ENCODE assay signal across 12 mouse cellular contexts in genomic region chr11:114736111-114736510, GRCm38 (mm10). TPM values are rescaled to one million over a fixed set of nuclear protein-coding genes. Genes with fewer than 3 reads are reported as not detected.
DNase-seq lines count a peak whose midpoint lies in the region; ATAC-seq and TF ChIP-seq lines count a peak whose summit lies in the region.
"Had no signal": no experiment of that assay in that cellular context is flagged by ENCODE, and none has a peak within 500 bp of the region (broad histone marks: within the 10 kb centered on the region; RNA-seq: fewer than 3 reads in every experiment).

No protein-coding gene starts in this region.

- POLR2A ChIA-PET in Patski (lab: Charles Lee) = no interaction called here

- no peak overlapping the region for H3K9ac ChIP-seq in intestine, postnatal 0 days (ENCODE audit: low read depth, low read length)
- H3K9ac ChIP-seq in intestine, embryonic 16.5 days (ENCODE audit: low read depth, low read length) = no peak overlapping the region
- no peak overlapping the region for H3K9ac ChIP-seq in forebrain, embryonic 12.5 days
- H3K9ac ChIP-seq: hindbrain, embryonic 13.5 days had no signal

- H3K9me3 ChIP-seq in intestine, postnatal 0 days (ENCODE audit: control insufficient read depth) = no peaks in the 10 kb centered on the region
- no peaks in the 10 kb centered on the region for H3K9me3 ChIP-seq in intestine, embryonic 16.5 days (ENCODE audit: control insufficient read depth, low read length)
- no peaks in the 10 kb centered on the region for H3K9me3 ChIP-seq in forebrain, embryonic 12.5 days
- H3K9me3 ChIP-seq: embryonic facial prominence, embryonic 10.5 days; heart, embryonic 10.5 days; hindbrain, embryonic 13.5 days had no signal

- DNase-seq in 3T3-L1 (ENCODE audit: low read depth, low spot score) (peak; percentile 61), A20 (ENCODE audit: low read depth, low spot score) (peak; percentile 43), Patski (ENCODE audit: low read depth, low spot score) (no peak)
- DNase-seq in ovary, postnatal 10 days (ENCODE audit: low spot score) = no peak
- DNase-seq: heart, adult 11 months had no signal

- in situ Hi-C loops in Patski (cut with MboI; ENCODE audit: low pct_unique_long_range_greater_than_20kb) = no loop called here

- no peaks in the 10 kb centered on the region for H3K27me3 ChIP-seq in intestine, postnatal 0 days (replicated peaks; ENCODE audit: control insufficient read depth, insufficient read depth, low read length)
- H3K27me3 ChIP-seq in intestine, embryonic 16.5 days (replicated peaks; ENCODE audit: control insufficient read depth, insufficient read depth, low read length) = 0 out of 2 replicates have a peak, but pooled peaks cover 2% of the 10 kb centered on the region
- H3K27me3 ChIP-seq in Patski = no peaks in the 10 kb centered on the region
- peaks cover 9% of the 10 kb centered on the region for H3K27me3 ChIP-seq in forebrain, embryonic 12.5 days

- no peak overlapping the region for H3K4me2 ChIP-seq in intestine, postnatal 0 days (replicated peaks; ENCODE audit: low read depth)
- H3K4me2 ChIP-seq in intestine, embryonic 16.5 days (ENCODE audit: low read depth, low read length) = no peak overlapping the region
- H3K4me2 ChIP-seq in forebrain, embryonic 12.5 days = no peak overlapping the region
- H3K4me2 ChIP-seq: hindbrain, embryonic 13.5 days had no signal

- CTCF ChIA-PET in Patski (lab: Charles Lee) = interaction anchor here (0.8 to 2.6 kb wide), 7 partner anchors 8 to 147 kb away, joined by 3 to 9 read pairs (median 5); partner anchors contain the start of gene Dnaic2

- WGBS in intestine, postnatal 0 days = 89% methylated on average over 2 of the region's 2 CpGs
- 83% methylated on average over 2 of the region's 2 CpGs for WGBS in intestine, embryonic 16.5 days
- WGBS in forebrain, embryonic 12.5 days = 89% methylated on average over 2 of the region's 2 CpGs

- ATAC-seq in intestine, postnatal 0 days = no peak
- no peak for ATAC-seq in intestine, embryonic 16.5 days
- ATAC-seq in Patski = no peak
- no peak for ATAC-seq in forebrain, embryonic 12.5 days (ENCODE audit: low FRiP score)

- no peaks in the 10 kb centered on the region for H3K4me1 ChIP-seq in intestine, postnatal 0 days (replicated peaks; ENCODE audit: control insufficient read depth, insufficient read depth, low read length)
- no peaks in the 10 kb centered on the region for H3K4me1 ChIP-seq in intestine, embryonic 16.5 days (ENCODE audit: control insufficient read depth, insufficient read depth, low read length)
- peaks cover 14% of the 10 kb centered on the region for H3K4me1 ChIP-seq in forebrain, embryonic 12.5 days

- peak; percentile 19; the same call in 1 of the 2 replicates for TF ChIP-seq CTCF in intestine, postnatal 0 days (IDR thresholded peaks at IDR 0.05; ENCODE audit: low read depth)
- TF ChIP-seq CTCF in Patski (IDR thresholded peaks at IDR 0.05) = peak; percentile 19

- no peak overlapping the region for H3K27ac ChIP-seq in intestine, postnatal 0 days (ENCODE audit: low read depth, low read length)
- no peak overlapping the region for H3K27ac ChIP-seq in intestine, embryonic 16.5 days (ENCODE audit: low read length)
- no peak overlapping the region for H3K27ac ChIP-seq in forebrain, embryonic 12.5 days
- H3K27ac ChIP-seq: embryonic facial prominence, embryonic 10.5 days; heart, embryonic 10.5 days; hindbrain, embryonic 13.5 days had no signal

- H3K4me3 ChIP-seq in intestine, postnatal 0 days (ENCODE audit: low read depth, low read length) = no peak overlapping the region
- no peak overlapping the region for H3K4me3 ChIP-seq in intestine, embryonic 16.5 days (ENCODE audit: low read length)
- no peak overlapping the region for H3K4me3 ChIP-seq in forebrain, embryonic 12.5 days (replicated peaks)
- H3K4me3 ChIP-seq: embryonic facial prominence, embryonic 10.5 days; heart, embryonic 10.5 days; hindbrain, embryonic 13.5 days had no signal

- no peaks in the 10 kb centered on the region for H3K36me3 ChIP-seq in intestine, postnatal 0 days (ENCODE audit: control insufficient read depth, insufficient read depth)
- no peaks in the 10 kb centered on the region for H3K36me3 ChIP-seq in intestine, embryonic 16.5 days (ENCODE audit: control insufficient read depth, insufficient read depth, low read length)
- H3K36me3 ChIP-seq in forebrain, embryonic 12.5 days (replicated peaks) = no peaks in the 10 kb centered on the region
- H3K36me3 ChIP-seq: embryonic facial prominence, embryonic 10.5 days; heart, embryonic 10.5 days; hindbrain, embryonic 13.5 days had no signal

RNA-seq across cellular contexts. Expression of gene Dnaic2, which starts 8.9 kb away (rescaled TPM):
- polyA plus RNA-seq in intestine, postnatal 0 days (2015; fragmentation: Nextera tagmentation; extraction: Ambion mirVana) = 0.12 and 0.22 TPM in 2 replicates
- polyA plus RNA-seq in intestine, embryonic 16.5 days (2015; fragmentation: Nextera tagmentation; extraction: Ambion mirVana) = 0.39 and 0.50 TPM in 2 replicates
- polyA plus RNA-seq in Patski (2021) = 0.27 TPM
- polyA plus RNA-seq in forebrain, embryonic 12.5 days (2016; fragmentation: Nextera tagmentation; extraction: Ambion mirVana) = 1.9 and 2.0 TPM in 2 replicates

RNA-seq across cellular contexts. Expression of gene Kif19a, which starts 29.1 kb away (rescaled TPM):
- 0.21 and 0.67 TPM in 2 replicates for polyA plus RNA-seq in intestine, postnatal 0 days (2015; fragmentation: Nextera tagmentation; extraction: Ambion mirVana)
- 0.15 and 0.51 TPM in 2 replicates for polyA plus RNA-seq in intestine, embryonic 16.5 days (2015; fragmentation: Nextera tagmentation; extraction: Ambion mirVana)
- 0.49 TPM for polyA plus RNA-seq in Patski (2021)
- 0.80 and 1.4 TPM in 2 replicates for polyA plus RNA-seq in forebrain, embryonic 12.5 days (2016; fragmentation: Nextera tagmentation; extraction: Ambion mirVana)

RNA-seq across cellular contexts. Expression of gene Btbd17, which starts 59.6 kb away (rescaled TPM):
- polyA plus RNA-seq in intestine, postnatal 0 days (2015; fragmentation: Nextera tagmentation; extraction: Ambion mirVana) = 0.14 and 0.20 TPM in 2 replicates
- 0.71 and 0.87 TPM in 2 replicates for polyA plus RNA-seq in intestine, embryonic 16.5 days (2015; fragmentation: Nextera tagmentation; extraction: Ambion mirVana)
- polyA plus RNA-seq in Patski (2021) = 0.45 TPM
- 41.6 and 44.8 TPM in 2 replicates for polyA plus RNA-seq in forebrain, embryonic 12.5 days (2016; fragmentation: Nextera tagmentation; extraction: Ambion mirVana)
- polyA plus RNA-seq: heart, embryonic 14.5 days had no signal

Comparison
In these comparisons a context has a peak if more than half of its experiments do, and no peak if none do; other contexts are left out.
1. DNase-seq: peak in 3T3-L1 (single experiment) and A20 (single experiment); none in Patski (single experiment) and ovary, postnatal 10 days (single experiment).
2. RNA of gene Btbd17, which starts 59.6 kb away (polyA plus RNA-seq): 41.6 to 44.8 TPM in forebrain, embryonic 12.5 days; 0.71 to 0.87 TPM in intestine, embryonic 16.5 days, 0.45 TPM in Patski (single experiment) and 0.14 to 0.20 TPM in intestine, postnatal 0 days; every median in the first group is over 10 times any median in the second.